Mouse (Mus musculus) kidney, embryonic 14.5 days (tissue): Measurements from ENCODE around the gene Morn4. TPM values are rescaled to one million over a fixed set of nuclear protein-coding genes. Genes with fewer than 3 reads are reported as not detected.

Experiments
- ATAC-seq: fragments of 200-750 bp; cut with Nextera tagmentation; 2 replicates; pipeline ENCODE4 v1.8.0; 2017; ENCODE audit warnings: moderate number of reproducible peaks, mild to moderate bottlenecking, moderate TSS enrichment, moderate library complexity; ENCODE audit not compliant: low FRiP score, low TSS enrichment
- H3K27ac ChIP-seq: fragments of 300-500 bp; sonication (generic); 2 replicates; pipeline ENCODE4 v1.5.1; 2014; ENCODE audit warnings: low read depth, mild to moderate bottlenecking, low read length, moderate library complexity, mixed read lengths
- H3K27me3 ChIP-seq: fragments of 300-500 bp; sonication (generic); 2 replicates; pipeline ENCODE4 v1.6.1; 2014; ENCODE audit warnings: mild to moderate bottlenecking, low read length; ENCODE audit not compliant: control insufficient read depth, insufficient read depth
- H3K36me3 ChIP-seq: fragments of 300-500 bp; sonication (generic); 2 replicates; pipeline ENCODE4 v1.6.1; 2014; ENCODE audit warnings: low read length, mixed read lengths; ENCODE audit not compliant: control insufficient read depth, insufficient read depth
- H3K4me1 ChIP-seq: fragments of 300-500 bp; sonication (generic); 2 replicates; pipeline ENCODE4 v1.6.1; 2014; ENCODE audit warnings: low read length, mixed read lengths; ENCODE audit not compliant: control insufficient read depth, insufficient read depth
- H3K4me2 ChIP-seq: fragments of 300-500 bp; sonication (generic); replicated peaks from 2 replicates; pipeline ENCODE4 v1.6.1; 2014; ENCODE audit warnings: low read depth, mild to moderate bottlenecking, low read length
- H3K4me3 ChIP-seq: fragments of 300-500 bp; sonication (generic); 2 replicates; pipeline ENCODE4 v1.5.1; 2014; ENCODE audit warnings: mild to moderate bottlenecking, low read length
- H3K9ac ChIP-seq: fragments of 300-500 bp; sonication (generic); 2 replicates; pipeline ENCODE4 v1.6.1; 2014; ENCODE audit warnings: low read depth, mild to moderate bottlenecking, low read length, moderate library complexity
- H3K9me3 ChIP-seq: fragments of 300-500 bp; sonication (generic); 2 replicates; pipeline ENCODE4 v1.6.1; 2016; ENCODE audit warnings: low read length; ENCODE audit not compliant: control insufficient read depth
- WGBS: fragments of 180-500 bp; shearing (Covaris S2); extraction: QIAGEN DNeasy Blood & Tissue Kit; methylation state at CpG from one replicate; pipeline ENCODE4 v1.1.7; 2014; 5-methylcytosine and 5-hydroxymethylcytosine counted together
- polyA plus RNA-seq: library from polyadenylated mRNA; unstranded; fragments of >200 nt; fragmentation: Nextera tagmentation; extraction: Ambion mirVana; gene quantifications from 2 replicates; pipeline ENCODE4 v1.2.1, GENCODE M21; 2014

The Morn4 gene
- polyA plus RNA-seq, 1 experiment from 2014 or later: 33.6 TPM

DNA sequence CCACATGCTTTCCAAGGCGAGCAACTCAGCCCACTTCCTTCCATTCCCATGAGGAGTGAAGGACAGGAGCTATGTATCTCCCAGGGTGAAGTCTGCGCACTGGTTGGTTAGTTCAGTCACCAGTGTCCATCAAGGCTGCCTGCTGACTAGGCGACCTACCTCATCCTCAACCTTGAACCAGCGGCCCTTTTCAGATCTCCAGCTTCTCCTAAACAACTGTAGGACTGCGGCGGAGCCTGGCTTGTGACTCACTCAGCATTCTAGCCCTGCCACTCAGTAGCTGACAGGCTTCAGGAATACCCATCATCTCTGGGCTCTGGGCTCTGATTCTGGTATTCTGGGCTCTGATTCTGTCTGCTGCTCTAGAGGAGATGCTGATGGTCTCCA lies 40.1 kb upstream of the Morn4 start:
- ATAC-seq: no peak
- peaks cover 2% of the 10 kb centered on the region; the same call in 1 of the 2 replicates for H3K4me1 ChIP-seq
- H3K36me3 ChIP-seq: peaks cover 33% of the 10 kb centered on the region
- H3K9me3 ChIP-seq: no peaks in the 10 kb centered on the region
- H3K27me3 ChIP-seq: no peaks in the 10 kb centered on the region
- no peak overlapping the region for H3K9ac ChIP-seq
- H3K4me2 ChIP-seq: no peak overlapping the region
- H3K4me3 ChIP-seq: no peak overlapping the region
- WGBS: 93% methylated on average over 6 of the region's 6 CpGs
- no peak overlapping the region for H3K27ac ChIP-seq

DNA sequence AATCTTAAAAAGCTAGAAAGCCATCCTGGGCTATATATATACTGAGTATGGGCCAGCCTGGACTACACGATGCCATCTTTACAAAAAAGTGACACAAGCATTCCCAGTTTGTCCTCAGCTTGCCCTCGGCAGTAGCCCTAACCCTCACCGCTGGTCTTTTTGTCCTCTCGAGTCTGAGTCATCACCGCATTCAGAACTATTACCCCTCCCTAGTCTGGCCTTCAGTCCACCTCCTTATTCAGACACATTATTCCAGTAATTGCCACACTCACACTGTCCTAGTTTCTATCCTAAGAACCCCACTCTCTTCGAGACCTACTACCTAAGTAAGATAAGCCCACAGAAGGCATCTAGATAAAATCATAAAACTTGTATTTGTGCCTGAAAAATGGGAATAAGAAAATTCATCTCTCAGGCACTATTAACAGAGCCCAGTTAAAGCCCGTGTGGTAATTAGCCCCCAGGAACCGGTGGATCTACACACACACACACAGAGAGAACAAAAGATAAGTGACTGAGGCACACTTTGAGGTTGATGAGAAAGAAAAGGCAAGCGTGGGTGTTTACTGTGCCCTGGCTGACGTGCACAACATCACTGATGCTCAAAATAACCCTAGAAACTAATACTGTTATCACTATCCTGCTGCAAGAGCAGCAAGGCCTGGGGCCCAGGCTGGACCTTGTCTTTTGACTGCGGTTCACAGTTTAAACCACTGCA lies 39.5 kb upstream of the Morn4 start:
- Histone ChIP-seq H3K27ac (no peak overlapping the region), H3K27me3 (no peaks in the 10 kb centered on the region), H3K9ac (no peak overlapping the region), H3K9me3 (no peaks in the 10 kb centered on the region), H3K4me1 (peaks cover 2% of the 10 kb centered on the region; the same call in 1 of the 2 replicates), H3K4me3 (no peak overlapping the region), H3K36me3 (peaks cover 38% of the 10 kb centered on the region), H3K4me2 (no peak overlapping the region)
- 87% methylated on average over 11 of the region's 11 CpGs for WGBS
- ATAC-seq: no peak

DNA sequence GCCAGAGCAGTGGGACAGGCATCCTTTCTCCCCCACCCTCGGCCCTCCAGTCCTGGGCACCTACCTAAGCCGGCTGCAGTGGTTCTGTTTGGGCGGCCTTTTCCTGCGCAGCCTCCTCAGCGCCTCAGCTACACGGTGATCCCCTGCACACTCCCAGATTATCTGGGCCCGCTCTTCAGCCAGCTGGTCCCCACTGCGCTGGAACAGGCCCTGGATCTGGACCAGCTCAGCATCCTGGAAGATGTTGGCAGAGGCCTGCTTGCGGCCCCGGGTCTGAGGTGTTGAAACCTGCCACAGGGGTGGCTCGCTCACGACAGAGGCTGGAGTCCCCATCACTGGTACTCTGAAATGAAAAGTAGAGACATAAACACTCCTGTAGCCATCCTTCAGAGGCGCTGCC lies 38.5 kb upstream of the Morn4 start:
- Histone ChIP-seq H3K36me3 (peaks cover 48% of the 10 kb centered on the region), H3K4me1 (peaks cover under 1% of the 10 kb centered on the region; the same call in 1 of the 2 replicates), H3K4me2 (no peak overlapping the region), H3K9me3 (no peaks in the 10 kb centered on the region), H3K27ac (no peak overlapping the region), H3K27me3 (no peaks in the 10 kb centered on the region), H3K9ac (no peak overlapping the region), H3K4me3 (no peak overlapping the region)
- no peak for ATAC-seq
- 89% methylated on average over 13 of the region's 13 CpGs for WGBS

DNA sequence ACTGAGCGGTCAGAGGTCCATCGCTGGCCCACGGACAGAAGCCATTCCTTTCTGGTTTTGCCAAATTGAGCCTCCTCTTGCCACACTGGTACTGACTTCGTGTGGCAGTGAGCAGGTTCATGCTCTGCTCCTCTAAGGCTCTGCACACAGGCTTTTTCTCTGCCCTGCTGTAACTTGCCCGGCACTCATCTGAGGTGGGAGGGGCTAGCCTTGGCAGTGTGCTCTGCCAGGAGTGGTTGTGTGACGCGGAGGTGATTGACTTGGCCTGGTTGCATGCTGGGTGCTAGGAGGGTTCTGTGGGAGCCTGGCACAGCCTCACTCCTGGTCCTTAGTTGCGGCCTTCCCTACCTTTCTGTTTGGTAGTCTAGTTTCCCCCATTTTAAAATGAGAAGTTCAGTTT lies 34.3 kb upstream of the Morn4 start:
- WGBS: 94% methylated on average over 8 of the region's 8 CpGs
- no peak for ATAC-seq
- peaks cover 78% of the 10 kb centered on the region for H3K36me3 ChIP-seq
- H3K27me3 ChIP-seq: no peaks in the 10 kb centered on the region
- no peak overlapping the region for H3K9ac ChIP-seq
- H3K4me3 ChIP-seq: no peak overlapping the region
- no peaks in the 10 kb centered on the region for H3K4me1 ChIP-seq
- H3K4me2 ChIP-seq: no peak overlapping the region
- H3K9me3 ChIP-seq: no peaks in the 10 kb centered on the region
- H3K27ac ChIP-seq: no peak overlapping the region

DNA sequence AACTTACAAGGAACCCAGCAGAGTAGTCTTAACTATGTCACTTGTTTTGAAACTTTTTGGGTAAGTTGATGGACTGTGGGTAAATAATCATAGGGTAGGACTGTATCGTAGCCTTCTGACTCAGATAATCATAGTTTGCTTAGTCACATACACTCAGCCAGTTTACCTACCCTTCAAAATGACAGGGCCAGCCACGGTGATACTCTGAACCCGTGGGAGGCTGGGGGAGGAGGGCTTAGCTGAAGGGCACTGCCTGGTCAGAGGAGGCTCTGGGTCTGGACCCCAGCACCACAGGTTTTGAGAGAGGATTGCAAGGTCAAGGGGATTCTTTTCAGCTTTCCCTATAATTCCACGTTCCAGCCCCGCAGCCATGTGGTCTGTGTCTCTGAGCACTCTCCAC lies 32.4 kb upstream of the Morn4 start:
- no peaks in the 10 kb centered on the region for H3K4me1 ChIP-seq
- 67% methylated on average over 5 of the region's 5 CpGs for WGBS
- ATAC-seq: no peak
- no peaks in the 10 kb centered on the region for H3K27me3 ChIP-seq
- H3K9me3 ChIP-seq: no peaks in the 10 kb centered on the region
- no peak overlapping the region for H3K27ac ChIP-seq
- H3K36me3 ChIP-seq: peaks cover 83% of the 10 kb centered on the region
- H3K4me2 ChIP-seq: no peak overlapping the region
- no peak overlapping the region for H3K9ac ChIP-seq
- H3K4me3 ChIP-seq: no peak overlapping the region

DNA sequence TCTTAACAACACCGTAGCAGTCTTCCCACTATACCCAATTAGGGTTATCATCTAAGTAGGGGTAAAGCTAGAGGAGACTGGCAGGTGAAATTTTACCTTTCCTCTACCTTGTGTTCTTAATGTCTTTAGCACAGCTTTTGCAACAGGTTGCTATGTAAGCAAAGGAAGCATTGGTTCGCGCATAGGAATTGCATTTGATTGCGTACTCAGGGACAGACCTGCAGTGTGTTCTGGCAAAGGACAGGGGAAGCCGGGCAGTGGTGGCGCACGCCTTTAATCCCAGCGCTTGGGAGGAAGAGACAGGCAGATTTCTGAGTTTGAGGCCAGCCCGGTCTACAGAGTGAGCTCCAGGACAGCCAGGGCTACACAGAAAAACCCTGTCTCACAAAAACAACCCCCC lies 32.0 kb upstream of the Morn4 start:
- no peak overlapping the region for H3K4me2 ChIP-seq
- 94% methylated on average over 9 of the region's 9 CpGs for WGBS
- no peak overlapping the region for H3K27ac ChIP-seq
- no peak overlapping the region for H3K4me3 ChIP-seq
- no peaks in the 10 kb centered on the region for H3K27me3 ChIP-seq
- no peak overlapping the region for H3K9ac ChIP-seq
- H3K9me3 ChIP-seq: no peaks in the 10 kb centered on the region
- peaks cover 83% of the 10 kb centered on the region for H3K36me3 ChIP-seq
- no peaks in the 10 kb centered on the region for H3K4me1 ChIP-seq
- no peak for ATAC-seq

DNA sequence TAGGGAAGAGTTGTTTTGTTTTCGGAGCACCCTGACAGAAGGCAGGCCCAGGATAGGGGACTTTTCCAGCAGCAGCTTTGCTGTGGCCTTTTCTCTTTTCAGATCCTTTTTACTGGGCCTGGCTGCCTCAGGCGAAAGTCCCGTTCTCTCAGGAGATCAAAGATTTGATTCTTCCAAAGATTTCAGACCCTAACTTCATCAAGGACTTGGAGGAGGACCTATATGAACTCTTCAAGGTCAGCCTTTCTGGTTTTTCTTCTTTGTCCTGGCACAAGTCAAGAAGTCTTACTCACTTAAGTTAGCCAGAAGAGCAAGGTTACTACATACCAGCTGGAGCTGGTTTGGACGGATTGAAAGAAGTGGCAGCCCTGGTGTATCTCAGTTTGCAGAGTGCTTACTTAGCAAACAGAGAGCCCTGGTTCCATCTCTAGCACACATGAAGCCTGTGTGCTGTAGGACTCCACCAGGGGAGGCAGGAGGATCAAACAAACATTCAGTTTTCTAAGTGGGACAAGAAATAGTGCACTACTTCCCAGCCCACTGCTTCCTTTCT lies 29.7 kb upstream of the Morn4 start:
- no peaks in the 10 kb centered on the region for H3K4me1 ChIP-seq
- H3K36me3 ChIP-seq: peaks cover 66% of the 10 kb centered on the region

DNA sequence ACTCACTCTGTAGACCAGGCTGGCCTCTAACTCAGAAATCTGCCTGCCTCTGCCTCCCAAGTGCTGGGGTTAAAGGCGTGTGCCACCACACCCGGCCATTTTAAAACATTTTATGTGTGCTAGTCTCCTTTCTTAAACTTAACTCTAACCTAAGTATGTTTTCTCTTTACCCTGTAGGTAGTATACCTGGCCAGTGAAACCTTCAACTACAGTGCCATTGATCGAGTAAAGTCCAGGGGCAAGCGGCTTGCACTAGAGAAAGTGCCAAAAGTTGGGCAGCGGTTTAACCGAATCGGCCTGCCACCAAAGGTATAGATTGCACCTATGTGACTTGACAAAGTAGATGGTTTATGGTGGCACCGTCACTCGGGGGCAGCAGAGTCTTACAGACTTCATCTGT lies 18.5 kb upstream of the Morn4 start:
- 96% methylated on average over 9 of the region's 9 CpGs for WGBS
- Histone ChIP-seq H3K4me1 (no peaks in the 10 kb centered on the region), H3K36me3 (peaks cover 44% of the 10 kb centered on the region), H3K4me3 (no peak overlapping the region), H3K4me2 (no peak overlapping the region), H3K9ac (no peak overlapping the region), H3K27me3 (no peaks in the 10 kb centered on the region), H3K9me3 (no peaks in the 10 kb centered on the region), H3K27ac (no peak overlapping the region)
- ATAC-seq: no peak

More for the DNA sequence above, 29.7 kb upstream of the Morn4 start:
- WGBS: 83% methylated on average over 4 of the region's 4 CpGs
- Histone ChIP-seq H3K9me3 (no peaks in the 10 kb centered on the region), H3K27ac (no peak overlapping the region), H3K9ac (no peak overlapping the region), H3K27me3 (no peaks in the 10 kb centered on the region), H3K4me3 (no peak overlapping the region), H3K4me2 (no peak overlapping the region)
- ATAC-seq: no peak

DNA sequence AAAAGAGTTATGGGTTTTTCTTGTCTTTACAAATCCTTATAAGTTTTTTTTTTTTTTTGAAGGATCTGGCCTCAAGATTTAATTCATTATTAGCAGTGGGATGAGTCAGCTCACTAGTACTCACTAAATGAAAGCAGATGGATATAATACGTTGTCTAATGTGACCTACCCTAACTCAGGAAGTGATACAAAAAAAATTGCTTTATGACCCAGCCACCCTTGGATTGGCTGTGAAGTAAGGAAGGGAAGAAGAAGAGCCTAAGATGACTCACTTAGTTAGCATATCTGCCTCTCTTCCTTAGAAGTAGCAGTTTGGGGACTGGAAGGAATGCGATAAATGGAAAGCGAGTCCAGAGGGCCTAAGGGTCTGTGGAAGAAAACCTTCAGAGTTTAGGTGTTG lies 13.2 kb upstream of the Morn4 start:
- ATAC-seq: no peak
- Histone ChIP-seq H3K4me3 (no peak overlapping the region), H3K9me3 (no peaks in the 10 kb centered on the region), H3K27ac (no peak overlapping the region), H3K4me2 (no peak overlapping the region), H3K4me1 (no peaks in the 10 kb centered on the region), H3K27me3 (no peaks in the 10 kb centered on the region), H3K9ac (no peak overlapping the region), H3K36me3 (peaks cover 30% of the 10 kb centered on the region)
- 88% methylated on average over 3 of the region's 3 CpGs for WGBS
